Mouse (Mus musculus) megakaryocyte progenitor cell, adult 5-6 weeks (primary cell): ENCODE measurements around the gene Ly6g. TPM values are rescaled to one million over a fixed set of nuclear protein-coding genes. Genes with fewer than 3 reads are reported as not detected.

ENCODE experiments used
- total RNA-seq, 2 experiments: library from RNA; stranded (forward) in 1 of 2; stranded (reverse) in 1 of 2; fragments of 157-497, 149-512 nt in 1 of 2; fragments of 200-1000 nt in 1 of 2; gene quantifications; 2 replicates each; pipeline versions ENCODE4 v1.2.3 to v1.2.4; 2015 to 2017

The Ly6g gene
- total RNA-seq, 2 experiments from 2014 or later = 5.1 to 16.4 TPM

Other genes starting within 250 kb of the Ly6g start
- gene Ly6i, start 171.8 kb upstream of the Ly6g start, total RNA-seq (2015) = 0.12 and 0.39 TPM in 2 replicates
- gene Ly6i, start 171.8 kb upstream of the Ly6g start, total RNA-seq (2017) = 2.6 TPM in 1 of 2 replicates, not detected in the other
- gene Ly6a, start 157.2 kb upstream of the Ly6g start, total RNA-seq (2015) = 4.6 and 7.6 TPM in 2 replicates
- gene Ly6a, start 157.2 kb upstream of the Ly6g start, total RNA-seq (2017) = 0.68 and 1.5 TPM in 2 replicates
- 5.6 and 6.5 TPM in 2 replicates for gene Ly6c1, start 106.4 kb upstream of the Ly6g start, total RNA-seq (2015)
- gene Ly6c1, start 106.4 kb upstream of the Ly6g start, total RNA-seq (2017) = 3.6 TPM in 1 of 2 replicates, not detected in the other
- 6,745 and 7,533 TPM in 2 replicates for gene Ly6c2, start 43.3 kb upstream of the Ly6g start, total RNA-seq (2015)
- gene Ly6c2, start 43.3 kb upstream of the Ly6g start, total RNA-seq (2017) = 1,802 and 2,622 TPM in 2 replicates
- not detected in 2 replicates for gene BC025446, start 61.1 kb downstream of the Ly6g start, total RNA-seq (2015)
- not detected in 2 replicates for gene BC025446, start 61.1 kb downstream of the Ly6g start, total RNA-seq (2017)
- gene Ly6f, start 113.2 kb downstream of the Ly6g start, total RNA-seq (2015) = not detected in 2 replicates
- gene Ly6f, start 113.2 kb downstream of the Ly6g start, total RNA-seq (2017) = not detected in 2 replicates